Mouse (Mus musculus) urinary bladder, postnatal 10 days (tissue): Measurements from ENCODE around the gene Grpel1.

Experiments
- DNase-seq: peaks from one replicate; pipeline ENCODE4 v3.0.0; 2022; ENCODE audit warnings: low spot score

Grpel1 gene

DNA sequence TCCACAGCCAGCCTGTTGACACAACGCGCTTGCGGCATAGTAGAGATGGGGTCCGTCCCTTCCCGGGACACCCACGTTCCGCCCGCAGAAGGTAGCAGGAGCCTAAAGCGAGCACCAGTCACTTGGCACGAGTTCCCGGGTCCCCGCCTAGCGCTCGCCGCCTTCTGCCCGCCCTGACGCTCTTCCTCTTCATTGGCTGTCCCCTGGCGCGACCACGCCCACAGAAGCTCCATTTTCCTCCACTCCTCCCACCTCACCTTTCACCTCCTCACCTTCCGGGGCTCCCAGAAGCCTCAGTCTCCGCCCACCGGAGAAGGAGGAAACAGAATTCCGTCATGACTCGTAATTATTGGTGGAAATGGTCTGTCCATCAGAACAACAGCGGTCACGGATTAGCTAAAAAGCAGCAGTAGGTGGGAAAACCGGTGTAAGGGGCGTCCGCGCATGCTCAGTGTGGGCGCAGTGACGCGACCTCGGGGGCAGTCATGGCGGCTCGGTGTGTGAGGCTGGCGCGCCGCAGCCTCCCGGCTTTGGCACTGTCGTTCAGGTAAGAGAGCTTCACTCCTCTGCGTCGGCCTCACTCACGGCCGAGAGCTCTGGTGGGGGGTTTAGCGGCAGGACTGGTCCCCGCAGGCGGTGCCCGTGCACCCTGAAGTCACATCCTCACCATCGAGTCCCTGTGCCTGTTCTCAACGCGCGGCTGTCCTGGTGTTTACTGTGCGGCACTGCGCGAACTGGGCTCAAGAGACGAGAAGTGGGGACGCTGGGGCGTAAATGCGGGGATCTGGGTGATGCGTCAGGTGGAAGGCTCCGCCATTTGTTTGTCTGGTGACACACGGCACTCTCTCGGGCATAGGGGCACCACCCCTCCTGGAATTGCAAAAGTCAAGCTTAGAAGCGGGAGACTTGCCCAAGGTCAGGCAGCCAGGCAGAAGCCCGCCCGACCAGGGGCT lies at the start of gene Grpel1:
Grpel1 (plus strand) TSS at position 290 of the 953 bp plus-strand sequence.
- peak; percentile 86 for DNase-seq

DNA sequence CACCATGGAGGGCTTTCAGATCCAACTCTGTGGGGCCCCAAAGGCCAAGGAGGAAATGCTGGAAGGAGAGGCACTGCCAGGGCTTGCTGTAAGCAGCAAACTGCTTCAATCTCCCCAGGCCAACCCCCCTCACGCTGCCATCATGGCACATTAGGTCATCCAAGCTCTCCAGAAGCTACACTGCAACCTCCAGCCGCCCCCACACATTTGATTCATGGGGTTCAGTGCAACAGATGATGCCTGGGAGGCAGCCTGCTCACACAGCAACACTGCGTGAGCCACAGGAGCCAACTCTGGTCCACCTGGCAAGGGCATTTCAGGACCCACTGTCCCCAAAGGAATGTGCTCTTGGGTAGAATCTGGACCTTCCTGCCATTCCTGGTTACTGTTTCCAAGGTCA lies 44.9 kb upstream of the Grpel1 start:
- DNase-seq = no peak

DNA sequence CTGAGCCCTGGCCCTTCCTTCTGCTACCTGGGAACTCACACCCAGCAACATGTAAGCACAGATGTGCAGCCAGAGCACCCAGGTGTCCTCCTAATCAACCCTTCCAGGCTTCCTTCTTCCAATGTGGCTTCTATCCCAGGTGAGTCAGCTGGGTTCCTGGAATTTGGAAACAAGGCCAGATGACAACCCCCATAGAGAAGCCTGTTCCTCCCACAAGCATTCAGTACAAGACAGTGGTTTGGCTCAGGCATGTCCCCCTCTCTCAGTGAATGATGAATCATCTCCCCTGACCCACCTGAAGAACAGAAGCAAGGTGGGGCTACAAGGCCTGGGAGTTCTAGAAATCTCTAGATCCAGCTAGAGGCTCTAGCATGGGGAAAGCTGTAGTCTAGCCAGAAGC lies 42.1 kb upstream of the Grpel1 start:
- DNase-seq = no peak

DNA sequence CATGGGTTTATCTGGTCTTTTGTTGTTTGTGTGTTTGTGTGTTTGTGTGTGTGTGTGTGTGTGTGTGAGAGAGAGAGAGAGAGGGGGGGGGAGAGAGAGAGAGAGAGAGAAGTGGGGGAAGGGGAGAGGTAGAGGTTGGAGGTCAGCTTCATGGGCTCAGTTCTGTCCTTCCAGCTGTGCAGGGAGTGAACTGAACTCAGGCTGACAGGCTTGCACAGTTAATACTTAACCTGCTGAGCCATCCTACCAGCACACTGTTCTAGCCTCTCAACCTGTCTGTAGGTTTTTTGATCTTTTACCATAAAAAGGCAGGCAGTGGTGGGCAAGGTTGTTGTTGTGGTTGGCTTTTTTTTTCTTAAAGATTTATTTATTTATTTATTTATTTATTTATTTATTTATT lies 40.1 kb upstream of the Grpel1 start:
- DNase-seq = no peak

DNA sequence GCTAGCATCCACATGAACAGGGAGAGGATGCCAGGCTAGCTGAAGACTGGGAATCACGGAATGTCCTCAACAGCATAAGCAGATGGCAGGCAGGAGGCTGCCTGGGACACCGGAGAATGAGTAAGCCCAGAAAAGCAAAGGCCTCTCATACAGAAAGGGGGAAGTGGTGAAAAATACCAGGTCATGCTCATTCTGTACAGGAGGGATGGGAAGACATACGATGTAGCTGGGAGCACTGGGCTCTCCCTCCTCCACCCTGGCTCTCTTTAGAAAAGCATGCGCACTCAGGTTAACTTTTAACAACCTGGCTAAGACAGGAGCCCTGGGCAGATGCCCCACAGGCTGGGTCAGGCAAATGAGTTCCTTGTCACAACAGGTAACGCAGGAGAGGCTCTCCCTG lies 38.4 kb upstream of the Grpel1 start:
- DNase-seq = no peak

DNA sequence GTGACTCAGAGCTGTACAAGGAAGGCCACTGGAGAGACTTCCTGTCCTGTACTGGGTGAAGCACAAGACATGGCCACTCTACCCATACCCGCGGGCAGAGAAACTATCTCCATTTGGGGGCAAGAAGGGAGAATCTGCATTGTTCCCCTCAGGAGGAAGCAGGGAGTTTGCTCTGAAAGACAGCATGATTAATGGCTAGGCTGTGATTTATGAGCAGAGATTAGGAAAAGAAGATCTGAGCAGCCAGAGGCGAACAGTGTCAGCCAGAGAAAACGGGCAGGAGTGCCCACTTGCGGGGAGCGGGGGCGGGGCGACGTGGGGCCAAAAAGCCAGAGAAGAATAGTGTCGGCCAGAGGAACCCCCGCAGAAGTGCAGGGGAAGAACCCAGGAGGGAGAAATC lies 37.0 kb upstream of the Grpel1 start:
- DNase-seq = no peak

DNA sequence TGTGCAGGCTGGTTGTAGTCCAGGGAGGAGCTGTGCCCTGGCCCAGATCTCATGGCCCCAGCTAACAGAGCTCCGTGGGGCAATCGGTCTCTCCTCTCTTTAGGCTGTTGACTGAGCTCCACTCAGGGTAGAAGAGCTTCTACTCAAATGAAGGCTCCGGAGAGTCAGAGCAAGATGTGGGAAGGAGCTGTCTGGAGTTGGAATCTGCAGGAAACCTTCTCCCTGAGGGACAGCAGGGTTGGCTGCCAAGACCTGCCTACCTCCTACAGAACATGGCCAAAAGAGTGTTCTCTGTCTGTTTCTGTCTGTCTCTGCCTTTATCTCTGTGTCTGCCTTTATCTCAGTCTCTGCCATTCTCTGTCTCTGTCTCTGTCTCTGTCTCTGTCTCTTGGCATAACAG lies 35.2 kb upstream of the Grpel1 start:
- DNase-seq = no peak

DNA sequence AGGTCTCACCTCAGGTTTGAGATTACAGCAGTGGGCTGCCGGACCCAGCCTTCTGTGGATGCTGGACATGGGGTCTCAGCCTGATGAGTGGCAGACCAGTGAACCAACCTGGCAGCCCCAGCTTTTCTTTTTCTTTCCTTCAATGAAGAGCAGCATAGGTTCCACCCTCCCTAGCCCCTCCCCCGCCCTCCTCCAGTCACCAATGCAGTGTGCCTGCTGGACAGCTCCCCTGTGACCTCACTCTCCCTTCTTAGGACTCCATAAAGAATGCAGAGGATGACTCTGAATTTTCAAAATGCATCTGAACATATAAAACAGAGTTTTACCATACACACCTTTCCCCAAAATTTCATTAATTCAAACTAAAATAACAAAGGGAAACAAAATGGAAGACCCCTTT lies 33.1 kb upstream of the Grpel1 start:
- no peak for DNase-seq

DNA sequence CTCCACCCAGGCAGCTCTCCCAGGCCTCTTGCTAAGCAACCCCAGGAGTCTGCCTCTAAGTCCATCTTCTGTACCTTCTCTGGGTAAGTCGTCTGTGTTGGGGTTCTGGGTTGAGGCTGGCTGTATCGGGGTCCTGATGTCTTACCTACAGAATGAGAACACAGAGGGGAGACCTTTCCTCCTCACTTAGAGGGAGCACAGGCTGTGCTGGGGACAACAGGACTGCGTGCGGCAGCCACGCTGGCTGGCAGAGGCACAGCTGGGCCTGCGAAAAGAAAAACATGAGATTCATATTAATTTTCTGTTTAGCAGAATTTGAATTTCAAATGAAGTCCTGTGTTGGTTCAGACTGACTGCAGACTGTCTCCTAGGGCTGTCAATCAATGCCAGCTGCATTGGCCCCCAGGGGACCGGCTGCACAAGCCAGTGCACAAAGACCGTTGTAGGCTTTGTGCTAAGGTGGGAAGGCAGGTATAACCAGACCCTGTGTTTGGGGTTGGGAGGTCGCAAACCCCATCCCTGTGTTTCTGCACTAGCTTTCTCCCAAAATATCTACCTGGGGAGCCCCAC lies 30.3 kb upstream of the Grpel1 start:
- no peak for DNase-seq

DNA sequence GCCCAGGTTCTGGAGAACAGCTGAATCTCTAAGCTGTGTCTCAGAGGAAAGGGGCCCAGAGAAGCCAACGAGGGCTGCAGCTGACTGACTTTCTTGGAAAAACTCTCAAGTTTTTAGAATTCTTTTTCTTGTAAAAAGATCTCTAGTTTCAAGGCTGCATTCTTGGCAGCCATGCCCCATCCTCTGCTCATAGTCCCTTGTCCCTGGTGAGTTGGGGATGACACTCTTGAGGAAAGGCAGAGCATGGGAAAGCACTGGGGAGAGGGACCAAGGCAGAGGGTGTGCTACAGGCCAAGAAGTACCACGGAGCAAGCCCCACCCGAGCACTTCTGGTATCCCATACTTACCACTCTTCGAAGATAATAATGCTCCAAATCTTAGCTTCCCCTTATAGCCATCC lies 27.9 kb upstream of the Grpel1 start:
- no peak for DNase-seq

DNA sequence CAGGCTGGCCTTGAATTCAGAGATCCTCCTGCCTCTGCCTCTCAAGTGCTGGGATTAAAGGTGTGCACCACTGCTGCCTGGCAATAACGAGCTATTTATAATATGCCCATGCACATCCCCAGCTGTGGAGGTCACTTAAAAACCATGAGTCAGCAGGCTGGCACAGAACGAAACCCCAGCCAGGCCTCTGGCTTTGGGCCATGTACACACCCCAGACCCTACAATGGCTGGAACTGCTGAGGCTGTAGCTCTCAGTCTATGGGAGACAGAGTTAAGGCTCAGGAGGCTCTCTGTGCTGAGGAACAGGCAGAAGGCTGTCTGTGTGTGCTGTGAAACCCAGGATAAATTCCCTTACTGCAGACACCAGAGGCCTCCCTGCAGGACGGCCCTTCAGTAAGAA lies 24.1 kb upstream of the Grpel1 start:
- no peak for DNase-seq

DNA sequence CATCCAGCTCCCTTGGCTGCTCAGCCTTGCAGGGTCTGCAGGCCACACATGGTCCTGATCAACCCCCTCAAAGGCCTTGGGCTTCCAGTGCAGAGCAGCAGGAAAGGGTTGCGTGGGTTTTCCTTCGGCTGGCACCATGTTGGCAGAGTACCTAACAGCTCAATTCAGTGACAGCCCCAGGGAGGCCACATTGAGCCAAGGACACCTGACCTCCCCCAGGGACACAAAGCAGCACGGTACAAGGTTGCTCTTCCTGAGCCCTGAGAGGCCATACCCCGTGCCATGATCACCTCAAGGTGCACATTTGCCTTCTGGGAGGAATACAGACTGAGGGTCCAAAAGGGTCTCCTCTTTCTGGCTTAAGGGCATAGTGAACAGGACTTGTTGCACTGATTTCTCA lies 20.2 kb upstream of the Grpel1 start:
- no peak for DNase-seq

DNA sequence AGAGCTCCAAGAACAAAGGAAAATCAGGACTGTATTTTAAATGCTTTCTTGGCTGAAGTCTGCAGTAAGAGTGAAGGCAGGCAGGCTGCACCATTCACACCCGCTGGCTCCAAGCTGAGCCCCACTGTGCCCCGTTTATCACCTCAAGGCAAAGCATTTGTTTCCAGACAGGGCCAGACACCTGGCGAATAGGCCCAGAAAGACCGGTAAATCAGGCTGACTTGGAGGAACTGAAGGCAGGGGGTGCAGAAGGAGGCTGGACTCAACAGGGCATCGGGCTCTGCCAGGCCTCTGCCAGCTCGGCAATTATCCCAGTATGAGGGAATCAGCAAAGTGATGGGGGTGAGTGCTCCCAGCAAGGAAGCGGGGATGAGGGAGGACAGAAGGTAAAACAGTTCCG lies 19.8 kb upstream of the Grpel1 start:
- DNase-seq = no peak

DNA sequence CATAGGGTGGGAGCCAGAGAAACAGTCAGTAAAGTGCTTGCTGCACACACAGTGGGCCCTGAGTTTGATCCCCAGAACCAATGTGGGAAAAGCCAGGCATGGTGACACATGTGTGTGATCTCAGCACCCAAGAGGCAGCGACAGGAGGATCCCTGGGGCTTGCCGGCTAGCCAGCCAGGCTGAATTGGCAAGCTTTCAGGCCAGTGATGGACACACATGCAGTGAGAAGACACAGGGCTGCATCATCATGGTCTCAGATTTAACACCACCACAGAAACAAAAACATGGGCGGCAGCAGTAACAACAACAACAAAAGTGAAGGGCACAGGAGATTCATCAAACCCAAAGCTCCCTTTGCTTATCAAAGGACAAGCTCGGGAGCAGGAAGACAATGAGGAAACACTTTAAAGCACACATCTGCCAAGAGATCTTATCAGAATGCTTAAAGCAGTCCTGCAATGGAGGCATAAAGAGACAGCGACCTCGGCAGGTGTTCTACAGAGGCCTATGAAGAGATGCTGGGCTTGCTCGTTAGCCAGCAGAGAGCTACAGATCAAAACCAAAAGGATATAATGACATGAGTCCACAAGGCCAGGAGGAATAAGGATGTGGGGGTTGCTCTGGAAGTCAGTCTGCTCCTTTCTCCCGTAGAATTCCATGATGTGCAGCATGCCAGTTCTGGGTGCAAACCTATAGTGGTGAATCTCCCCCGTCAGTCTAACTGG lies 18.5 kb upstream of the Grpel1 start:
- no peak for DNase-seq

DNA sequence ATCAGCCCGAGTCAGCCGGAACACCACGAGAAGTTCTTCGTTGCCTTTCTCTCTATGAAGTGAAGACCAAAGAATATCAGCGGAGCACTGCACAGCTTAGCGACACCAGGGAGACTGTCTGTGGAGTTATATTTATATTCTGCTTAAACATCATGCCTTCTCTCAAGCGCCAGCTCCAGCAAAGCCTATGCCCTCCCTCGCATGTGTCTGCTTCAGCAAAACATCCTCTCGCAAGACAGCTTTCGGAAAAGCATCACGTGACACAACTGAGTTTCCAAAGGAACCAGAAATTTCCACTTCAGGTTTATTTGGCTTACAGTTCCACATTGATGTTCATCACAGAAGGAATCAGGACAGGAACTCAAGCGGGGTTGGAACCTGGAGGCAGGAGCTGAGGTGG lies 16.9 kb upstream of the Grpel1 start:
- no peak for DNase-seq

DNA sequence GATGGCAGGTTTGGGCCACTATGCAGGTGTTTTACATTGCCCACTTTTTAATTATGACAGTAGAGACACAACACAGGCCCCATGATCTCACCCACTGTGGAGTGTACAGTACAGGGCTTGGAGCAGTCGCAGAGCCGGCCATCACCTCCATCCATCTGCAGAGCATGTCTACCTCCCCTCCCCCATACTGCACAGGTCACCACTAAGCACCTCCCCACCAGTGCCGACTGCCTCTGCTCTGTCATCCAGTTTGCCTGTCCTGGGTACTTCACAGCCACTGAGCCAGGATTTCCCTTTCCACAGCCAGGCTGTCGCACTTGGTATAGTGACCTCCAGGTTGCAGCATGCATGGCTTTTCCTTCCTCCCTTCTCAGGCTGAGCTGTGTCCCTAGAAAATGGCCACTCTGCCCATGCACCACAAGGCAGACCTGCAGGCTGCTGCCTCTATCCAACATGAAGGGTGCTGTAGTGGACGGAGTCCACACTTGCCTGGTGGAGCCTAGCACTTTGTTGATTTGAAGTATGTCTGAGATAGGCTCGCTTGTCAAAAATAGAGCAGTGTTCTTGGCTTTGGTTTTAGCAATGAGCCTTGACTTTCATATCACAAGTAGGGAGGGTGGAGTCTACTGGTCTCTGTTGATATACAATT lies 15.0 kb upstream of the Grpel1 start:
- no peak for DNase-seq

DNA sequence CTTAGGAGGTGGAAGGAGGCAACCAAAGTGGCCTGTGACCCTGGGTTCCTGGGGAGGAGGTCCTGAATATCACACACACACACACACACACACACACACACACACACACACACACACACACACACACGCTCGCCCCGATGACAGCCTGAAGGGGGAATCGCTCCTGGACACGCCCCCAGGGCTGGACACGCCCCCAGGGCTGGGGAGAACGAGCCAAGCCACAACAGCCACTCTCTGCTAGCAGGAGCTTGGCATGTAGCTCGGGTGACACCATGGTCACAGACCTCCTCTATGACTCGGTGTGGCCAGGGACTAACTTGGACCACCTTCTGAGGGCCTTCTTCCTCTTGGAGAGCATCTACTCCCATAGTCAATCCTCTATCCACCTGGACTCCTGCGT lies 13.7 kb upstream of the Grpel1 start:
- DNase-seq = no peak

DNA sequence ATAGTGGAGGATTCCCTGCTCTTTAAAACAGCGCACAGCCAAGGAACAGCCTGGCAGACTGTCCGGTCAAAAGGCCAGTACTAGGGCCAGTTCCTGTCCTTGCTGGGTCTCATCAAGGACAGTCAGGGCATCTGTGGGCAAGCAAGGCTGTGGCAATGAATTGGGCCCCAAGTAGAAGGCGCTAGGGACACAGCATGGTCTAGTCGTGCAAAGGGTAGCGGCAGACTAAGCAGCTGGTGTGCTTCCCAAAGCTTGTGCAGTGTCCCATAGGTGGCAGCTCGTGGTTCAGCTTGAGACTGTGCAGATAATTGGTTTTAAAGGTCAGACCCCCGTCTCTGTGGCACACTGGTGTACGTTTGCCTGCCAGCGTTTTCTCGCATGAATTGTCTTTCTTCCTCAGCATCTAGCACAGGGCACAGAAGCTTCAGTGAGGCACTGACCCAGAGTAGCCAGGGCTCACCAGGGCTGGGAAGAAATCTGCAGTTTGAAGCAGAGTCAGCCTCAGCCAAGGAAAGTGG lies 12.9 kb upstream of the Grpel1 start:
- DNase-seq = no peak

DNA sequence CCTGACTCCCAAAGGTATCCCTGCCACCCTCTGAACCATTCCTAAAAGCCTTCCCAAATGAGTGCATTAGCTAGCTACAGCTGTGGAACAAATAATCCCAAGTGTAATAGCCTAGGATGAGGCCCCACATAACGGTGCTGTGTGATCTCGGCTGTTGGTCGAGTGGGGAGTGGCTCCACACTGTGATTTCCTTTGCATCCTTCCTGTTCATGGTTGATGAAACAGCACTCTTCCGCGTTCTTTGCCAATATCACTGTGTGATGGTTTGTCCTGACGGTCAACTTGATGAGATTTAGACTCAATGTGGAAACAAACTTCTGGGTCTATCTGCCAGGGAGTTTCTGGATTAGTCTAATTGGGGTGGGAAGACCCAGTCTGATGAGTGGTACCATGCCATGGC lies 12.0 kb upstream of the Grpel1 start:
- DNase-seq = no peak

DNA sequence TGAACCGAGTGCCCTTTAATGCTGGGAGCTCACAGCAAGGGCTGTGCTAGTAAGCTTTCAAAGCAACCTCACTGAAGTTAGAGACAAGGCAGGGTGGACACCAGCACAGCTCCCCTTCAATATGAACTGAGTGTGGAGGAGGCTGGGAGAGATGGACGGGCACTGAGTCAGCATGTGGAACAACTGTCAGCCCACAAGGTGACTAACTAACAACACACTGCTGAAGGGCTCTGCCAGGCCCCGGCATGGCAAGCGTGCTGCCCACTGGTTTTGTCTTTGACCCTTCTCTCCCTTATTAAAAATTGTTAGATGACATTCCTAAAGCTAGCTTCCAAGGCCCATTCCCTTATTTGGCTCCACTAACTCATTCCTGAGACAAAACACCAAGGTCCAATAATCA lies 7.1 kb upstream of the Grpel1 start:
- DNase-seq = no peak

DNA sequence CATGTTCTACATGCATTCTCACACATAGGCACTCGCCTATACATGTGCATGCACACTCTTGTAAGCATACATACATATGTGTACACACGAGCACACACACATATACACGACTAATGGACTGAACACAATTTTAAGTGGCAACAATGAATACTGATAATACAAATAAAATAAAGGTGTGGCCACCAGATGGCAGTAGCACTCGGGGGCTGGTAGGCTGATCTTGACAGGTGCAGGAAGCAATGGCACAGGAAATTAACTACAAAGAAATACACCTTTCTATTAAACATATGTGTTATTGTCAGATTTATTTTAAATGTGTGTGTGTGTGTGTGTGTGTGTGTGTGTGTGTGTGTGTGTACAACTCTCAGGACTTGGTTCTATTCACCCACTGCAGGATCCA lies 5.9 kb upstream of the Grpel1 start:
- no peak for DNase-seq

DNA sequence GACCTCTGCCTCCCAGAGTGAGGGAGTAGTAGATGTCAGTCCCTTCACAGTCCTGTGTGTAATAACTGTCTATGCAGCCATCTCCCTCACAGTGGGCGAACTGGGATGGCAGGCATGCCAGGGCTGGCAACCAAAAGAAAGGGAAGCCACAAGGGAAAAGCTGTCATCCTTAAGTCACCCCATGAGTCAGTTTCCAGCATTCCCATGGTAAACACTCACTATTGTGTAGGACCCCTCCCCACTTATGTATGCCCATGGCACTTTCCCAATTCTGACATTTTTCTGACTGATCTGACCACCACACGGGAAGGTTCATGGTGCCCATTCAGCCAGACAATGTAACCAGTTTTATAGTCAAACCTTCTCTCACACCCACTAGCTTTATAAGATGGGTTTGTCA lies 4.1 kb upstream of the Grpel1 start:
- no peak for DNase-seq
